Mouse (Mus musculus): ENCODE results near the gene Elovl1. TPM values are rescaled to one million over a fixed set of nuclear protein-coding genes. Genes with fewer than 3 reads are reported as not detected.

Gene Elovl1
- total and polyA plus RNA-seq, 2 experiments from 2014 or later, result 31.1 to 32.9 TPM

- peaks cover 12% of the 10 kb centered on the region; the same call in 1 of the 2 replicates for H3K4me1 ChIP-seq (ENCODE audit: insufficient read depth, low read length)
- H3K4me3 ChIP-seq (ENCODE audit: low read length), result peak overlapping the region; percentile 35
- H3K9me3 ChIP-seq (ENCODE audit: low read length), result no peaks in the 10 kb centered on the region
- H3K27me3 ChIP-seq (ENCODE audit: insufficient read depth, low read length), result no peaks in the 10 kb centered on the region
- peak overlapping the region; percentile 80 for H3K4me2 ChIP-seq (ENCODE audit: low read depth, low read length)
- no peaks in the 10 kb centered on the region for H3K36me3 ChIP-seq (ENCODE audit: insufficient read depth, low read length)
- DNase-seq (ENCODE audit: low spot score) (peak; percentile 17), ATAC-seq (peak; percentile 76)
- TF ChIP-seq CTCF (IDR thresholded peaks at IDR 0.05; ENCODE audit: low read depth), result peak; percentile 24
- peak overlapping the region; percentile 41 for H3K27ac ChIP-seq
- 24% methylated on average over 18 of the region's 18 CpGs for WGBS
- H3K9ac ChIP-seq (replicated peaks; ENCODE audit: low read length), result peak overlapping the region; percentile 28; the same call in 1 of the 2 replicates
Observed at GRCm38 (mm10) chr4:118445781-118446414, 18.0 kb downstream of the Elovl1 start.

DNA sequence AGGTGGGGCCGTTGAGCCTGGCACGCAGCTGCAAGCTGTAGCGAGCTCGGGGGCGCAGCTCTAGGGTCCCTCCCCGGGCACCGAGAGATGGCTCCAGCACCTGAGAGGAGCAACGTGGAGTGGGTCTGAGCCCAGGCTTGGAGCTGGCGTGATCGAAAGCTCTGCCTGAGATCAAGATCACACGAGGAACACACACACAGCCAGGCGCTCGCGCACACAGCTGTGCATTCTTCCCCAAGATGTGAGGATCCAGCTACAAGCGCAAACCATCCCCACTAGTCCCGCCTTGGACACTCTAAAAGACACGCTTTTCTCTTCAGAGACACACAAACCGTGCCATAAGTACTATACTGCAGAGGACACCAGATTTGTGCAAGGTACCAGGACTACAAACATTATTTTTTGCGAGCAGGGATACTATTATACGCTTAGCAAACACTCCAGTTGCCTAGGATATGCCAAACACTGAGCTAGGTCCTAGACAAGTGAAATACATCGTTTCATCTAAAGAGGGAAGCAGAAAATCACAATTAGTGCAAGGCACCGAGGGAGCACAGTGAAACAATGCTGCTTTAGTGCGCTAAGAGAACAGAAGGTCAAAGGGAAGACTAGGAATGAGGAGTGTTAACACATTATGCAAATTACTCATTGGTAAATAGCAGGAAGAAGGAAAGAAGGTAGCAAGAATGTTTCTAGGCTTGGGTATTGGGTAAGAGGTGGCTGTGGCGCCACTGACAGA lies 18.7 kb downstream of the Elovl1 start:
- Histone ChIP-seq H3K4me3 (ENCODE audit: low read length) (peak overlapping the region; percentile 35), H3K27ac (peak overlapping the region; percentile 41), H3K27me3 (ENCODE audit: insufficient read depth, low read length) (no peaks in the 10 kb centered on the region), H3K36me3 (ENCODE audit: insufficient read depth, low read length) (no peaks in the 10 kb centered on the region), H3K9me3 (ENCODE audit: low read length) (no peaks in the 10 kb centered on the region), H3K4me2 (ENCODE audit: low read depth, low read length) (peak overlapping the region; percentile 80), H3K9ac (replicated peaks; ENCODE audit: low read length) (peak overlapping the region; percentile 28; the same call in 1 of the 2 replicates), H3K4me1 (ENCODE audit: insufficient read depth, low read length) (peaks cover 12% of the 10 kb centered on the region; the same call in 1 of the 2 replicates)
- WGBS, result 16% methylated on average over 24 of the region's 24 CpGs
- ATAC-seq (peak; percentile 68), DNase-seq (ENCODE audit: low spot score) (peak; percentile 43)
- TF ChIP-seq CTCF (IDR thresholded peaks at IDR 0.05; ENCODE audit: low read depth), result peak; percentile 22; the same call in 1 of the 2 replicates

- no peak for DNase-seq (ENCODE audit: low spot score)
Observed at GRCm38 (mm10) chr4:118457345-118457975, 29.6 kb downstream of the Elovl1 start, which contains the start of gene Mpl. TSS of gene Mpl (minus strand) at chr4:118457513.

DNA sequence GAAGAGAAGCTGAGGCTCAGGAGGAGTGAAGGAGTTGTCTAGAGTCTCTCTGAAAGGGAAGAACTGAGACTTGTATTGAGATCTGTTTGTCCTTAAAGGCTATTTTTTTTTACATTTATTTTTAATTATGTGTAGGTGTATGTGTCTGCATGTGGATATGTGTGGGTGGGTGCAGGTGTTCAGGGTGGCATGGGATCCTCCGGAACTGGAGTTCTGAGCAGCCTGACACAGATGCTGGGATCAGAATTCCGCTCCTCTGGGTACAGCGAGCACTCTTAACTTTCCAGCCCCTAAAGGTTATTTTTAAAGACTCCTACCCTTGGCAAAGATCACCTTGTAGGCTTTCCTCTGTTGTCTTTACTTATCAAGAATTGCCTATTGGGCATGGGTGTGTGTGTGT lies 37.1 kb downstream of the Elovl1 start:
- WGBS, result 95% methylated on average over 3 of the region's 3 CpGs
- Histone ChIP-seq H3K27ac (no peak overlapping the region), H3K4me2 (ENCODE audit: low read depth, low read length) (no peak overlapping the region), H3K27me3 (ENCODE audit: insufficient read depth, low read length) (no peaks in the 10 kb centered on the region), H3K36me3 (ENCODE audit: insufficient read depth, low read length) (no peaks in the 10 kb centered on the region), H3K9me3 (ENCODE audit: low read length) (no peaks in the 10 kb centered on the region), H3K9ac (replicated peaks; ENCODE audit: low read length) (no peak overlapping the region), H3K4me1 (ENCODE audit: insufficient read depth, low read length) (no peaks in the 10 kb centered on the region), H3K4me3 (ENCODE audit: low read length) (no peak overlapping the region)
- ATAC-seq, result no peak
- no peak for DNase-seq (ENCODE audit: low spot score)
- TF ChIP-seq CTCF (IDR thresholded peaks at IDR 0.05; ENCODE audit: low read depth), result no peak

More at GRCm38 (mm10) chr4:118457345-118457975, 29.6 kb downstream of the Elovl1 start, which contains the start of gene Mpl:
- whole genome bisulfite sequencing, result 69% methylated on average over 9 of the region's 9 CpGs
- Histone ChIP-seq H3K9me3 (ENCODE audit: low read length) (no peaks in the 10 kb centered on the region), H3K36me3 (ENCODE audit: insufficient read depth, low read length) (no peaks in the 10 kb centered on the region), H3K27ac (no peak within 1 kb of the TSS), H3K9ac (replicated peaks; ENCODE audit: low read length) (no peak within 1 kb of the TSS), H3K27me3 (ENCODE audit: insufficient read depth, low read length) (no peaks in the 10 kb centered on the region), H3K4me2 (ENCODE audit: low read depth, low read length) (no peak within 1 kb of the TSS), H3K4me3 (ENCODE audit: low read length) (no peak within 1 kb of the TSS), H3K4me1 (ENCODE audit: insufficient read depth, low read length) (no peaks in the 10 kb centered on the region)
- ATAC-seq, result no peak
- no peak for TF ChIP-seq CTCF (IDR thresholded peaks at IDR 0.05; ENCODE audit: low read depth)

DNA sequence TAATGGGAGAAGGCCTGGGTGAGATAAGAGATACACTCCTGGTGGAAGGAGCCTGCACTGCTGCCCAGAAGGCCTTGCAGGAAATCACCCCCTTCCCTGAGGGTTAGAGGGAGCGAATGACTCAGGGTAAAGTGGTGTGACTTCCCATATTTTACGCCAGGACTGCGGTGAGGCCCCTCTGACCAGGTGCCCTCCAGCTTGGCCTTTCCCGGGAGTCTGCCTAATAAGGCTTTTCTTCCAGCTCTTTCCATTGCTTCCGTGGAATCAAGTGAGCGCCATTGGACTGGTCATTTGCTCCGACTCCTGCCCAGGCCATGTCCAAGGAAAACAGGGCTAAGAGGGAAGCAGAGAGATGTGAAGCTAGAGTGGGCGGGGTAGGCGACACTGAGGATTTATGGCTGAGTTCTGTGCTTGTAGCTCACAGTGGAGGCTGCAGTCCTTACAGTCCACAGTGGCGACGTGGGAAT lies 37.8 kb downstream of the Elovl1 start:
- Histone ChIP-seq H3K4me2 (ENCODE audit: low read depth, low read length) (no peak overlapping the region), H3K9ac (replicated peaks; ENCODE audit: low read length) (no peak overlapping the region), H3K27ac (no peak overlapping the region), H3K27me3 (ENCODE audit: insufficient read depth, low read length) (no peaks in the 10 kb centered on the region), H3K36me3 (ENCODE audit: insufficient read depth, low read length) (no peaks in the 10 kb centered on the region), H3K4me3 (ENCODE audit: low read length) (no peak overlapping the region), H3K4me1 (ENCODE audit: insufficient read depth, low read length) (no peaks in the 10 kb centered on the region), H3K9me3 (ENCODE audit: low read length) (no peaks in the 10 kb centered on the region)
- no peak for ATAC-seq
- DNase-seq (ENCODE audit: low spot score), result no peak
- WGBS, result 67% methylated on average over 11 of the region's 11 CpGs
- no peak for TF ChIP-seq CTCF (IDR thresholded peaks at IDR 0.05; ENCODE audit: low read depth)

- WGBS, result 79% methylated on average over 6 of the region's 6 CpGs
- Histone ChIP-seq H3K9me3 (ENCODE audit: low read length) (no peaks in the 10 kb centered on the region), H3K9ac (replicated peaks; ENCODE audit: low read length) (no peak overlapping the region), H3K4me3 (ENCODE audit: low read length) (no peak overlapping the region), H3K4me1 (ENCODE audit: insufficient read depth, low read length) (no peaks in the 10 kb centered on the region), H3K27me3 (ENCODE audit: insufficient read depth, low read length) (no peaks in the 10 kb centered on the region), H3K36me3 (ENCODE audit: insufficient read depth, low read length) (no peaks in the 10 kb centered on the region), H3K27ac (no peak overlapping the region), H3K4me2 (ENCODE audit: low read depth, low read length) (no peak overlapping the region)
- no peak for TF ChIP-seq CTCF (IDR thresholded peaks at IDR 0.05; ENCODE audit: low read depth)
- ATAC-seq (no peak), DNase-seq (ENCODE audit: low spot score) (no peak)
Observed at GRCm38 (mm10) chr4:118471281-118471680, 43.4 kb downstream of the Elovl1 start.
